8 mouse cellular contexts compared by ENCODE assay signal in the genomic region with DNA sequence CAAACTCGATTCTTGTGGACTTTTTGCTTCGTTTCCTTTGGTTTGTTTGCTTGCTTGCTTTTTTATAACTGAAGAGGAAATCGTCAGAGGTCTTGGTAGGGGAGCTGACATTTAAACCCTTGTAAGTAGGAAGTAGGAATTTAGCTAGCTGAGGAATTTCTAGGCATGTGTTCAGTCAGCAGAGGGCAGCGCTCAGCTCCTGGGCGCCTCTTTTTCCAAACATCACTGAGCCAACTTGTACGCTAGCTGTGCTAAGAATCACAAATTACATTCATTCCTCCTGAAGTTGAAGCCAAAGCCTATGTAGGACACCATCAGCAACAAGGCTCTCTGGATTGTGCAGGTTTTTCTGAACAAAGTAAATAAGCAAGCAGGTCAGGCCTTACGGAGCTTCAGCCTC. TPM values are rescaled to one million over a fixed set of nuclear protein-coding genes. Genes with fewer than 3 reads are reported as not detected.
A peak's percentile ranks its signal among the peaks of the same experiment; 100 is the strongest.
DNase-seq lines count a peak whose midpoint lies in the region; ATAC-seq and TF ChIP-seq lines count a peak whose summit lies in the region.

No protein-coding gene starts in this region.

- ATAC-seq in heart, postnatal 0 days (ENCODE audit: insufficient read depth, low read depth) = peak; percentile 66
- no peak for ATAC-seq in heart, embryonic 12.5 days (ENCODE audit: insufficient number of reproducible peaks, low FRiP score)
- ATAC-seq in monocyte, adult 5-6 weeks (replicated peaks; ENCODE audit: insufficient number of reproducible peaks, low FRiP score, low TSS enrichment, poor library complexity, severe bottlenecking) = no peak
- ATAC-seq in cerebellum, adult (ENCODE audit: insufficient number of reproducible peaks, low FRiP score, low TSS enrichment) = no peak

- no peak for TF ChIP-seq EP300 in heart, postnatal 0 days (IDR thresholded peaks at IDR 0.05; ENCODE audit: low read depth)

- no peak for TF ChIP-seq POLR2A in testis, adult 2 months (IDR thresholded peaks at IDR 0.05; ENCODE audit: control insufficient read depth, low read depth, low read length)

- 21% methylated on average over 7 of the region's 7 CpGs for WGBS in heart, postnatal 0 days
- WGBS in heart, embryonic 12.5 days = 35% methylated on average over 7 of the region's 7 CpGs

- peak; percentile 58 for TF ChIP-seq CTCF in heart, postnatal 0 days (IDR thresholded peaks at IDR 0.05; ENCODE audit: low read depth)
- peak; percentile 29; the same call in 1 of the 2 replicates for TF ChIP-seq CTCF in testis, adult 2 months (IDR thresholded peaks at IDR 0.05; ENCODE audit: control insufficient read depth, insufficient read depth, insufficient replicate concordance, low read depth, low read length)

- H3K4me2 ChIP-seq in heart, postnatal 0 days (ENCODE audit: low read depth, low read length) = no peak overlapping the region
- no peak overlapping the region for H3K4me2 ChIP-seq in heart, embryonic 12.5 days

- H3K27ac ChIP-seq in heart, postnatal 0 days (ENCODE audit: low read depth) = no peak overlapping the region
- H3K27ac ChIP-seq in heart, embryonic 12.5 days (ENCODE audit: poor library complexity, severe bottlenecking) = no peak overlapping the region
- H3K27ac ChIP-seq in testis, adult 2 months (ENCODE audit: control insufficient read depth, insufficient read depth, low read depth, low read length) = no peak overlapping the region

- no peaks in the 10 kb centered on the region for H3K36me3 ChIP-seq in heart, postnatal 0 days (replicated peaks; ENCODE audit: control insufficient read depth, insufficient read depth, low read length)
- H3K36me3 ChIP-seq in heart, embryonic 12.5 days = no peaks in the 10 kb centered on the region
- H3K36me3 ChIP-seq in testis, adult 2 months (ENCODE audit: control insufficient read depth, insufficient read depth, low read length) = no peaks in the 10 kb centered on the region

- H3K27me3 ChIP-seq in heart, postnatal 0 days (ENCODE audit: control insufficient read depth, insufficient read depth, low read length) = no peaks in the 10 kb centered on the region
- no peaks in the 10 kb centered on the region for H3K27me3 ChIP-seq in heart, embryonic 12.5 days (replicated peaks)
- H3K27me3 ChIP-seq in testis, adult 2 months (ENCODE audit: control insufficient read depth, insufficient read depth, low read length) = no peaks in the 10 kb centered on the region

- H3K9me3 ChIP-seq in heart, postnatal 0 days (replicated peaks; ENCODE audit: control insufficient read depth, low read length) = no peaks in the 10 kb centered on the region
- H3K9me3 ChIP-seq in heart, embryonic 12.5 days (replicated peaks) = no peaks in the 10 kb centered on the region

- H3K9ac ChIP-seq in heart, postnatal 0 days (replicated peaks; ENCODE audit: low read depth, low read length) = no peak overlapping the region
- H3K9ac ChIP-seq in heart, embryonic 12.5 days = no peak overlapping the region

- H3K4me1 ChIP-seq in heart, postnatal 0 days (ENCODE audit: control insufficient read depth, insufficient read depth) = no peaks in the 10 kb centered on the region
- peaks cover 7% of the 10 kb centered on the region; the same call in 1 of the 2 replicates for H3K4me1 ChIP-seq in heart, embryonic 12.5 days (replicated peaks)
- no peaks in the 10 kb centered on the region; the same call in 1 of the 2 replicates for H3K4me1 ChIP-seq in testis, adult 2 months (ENCODE audit: control insufficient read depth, insufficient read depth, low read length)

- no peak overlapping the region for H3K4me3 ChIP-seq in heart, postnatal 0 days (ENCODE audit: low read depth, low read length)
- H3K4me3 ChIP-seq in heart, embryonic 12.5 days = no peak overlapping the region
- no peak overlapping the region for H3K4me3 ChIP-seq in testis, adult 2 months (ENCODE audit: control insufficient read depth, low read depth, low read length)

- peak; percentile 68 for DNase-seq in heart, postnatal 0 days (ENCODE audit: low spot score)
- DNase-seq in testis, postnatal 14 days (ENCODE audit: low spot score) = no peak
- DNase-seq in heart, postnatal 4 days = peak; percentile 55
- DNase-seq in lung, postnatal 25 days (ENCODE audit: low spot score) = peak; percentile 52

RNA-seq across cellular contexts. Expression of a gene that starts 7.4 kb away (rescaled TPM):
- 5.5 and 12.4 TPM in 2 replicates for total RNA-seq in heart, postnatal 0 days (2014; rRNA removed; ENCODE audit: low replicate concordance)
- polyA plus RNA-seq in heart, postnatal 0 days (2015; fragmentation: Nextera tagmentation; extraction: Ambion mirVana) = 2.5 and 2.6 TPM in 2 replicates
- polyA plus RNA-seq in heart, embryonic 12.5 days (2016; fragmentation: Nextera tagmentation; extraction: Ambion mirVana) = 2.0 and 2.1 TPM in 2 replicates
- 0.90 and 1.0 TPM in 2 replicates for polyA plus RNA-seq in testis, adult 2 months (2012; rRNA removed)
- total RNA-seq in heart, postnatal 4 days (2021) = 1 to 10 TPM; 7.7 to 8.4 TPM
- not detected in 3 replicates for total RNA-seq in monocyte, adult 5-6 weeks (2017)
